Mouse (Mus musculus) neural tube, embryonic 11.5 days (tissue): ENCODE results near the gene Olfr555. TPM values are rescaled to one million over a fixed set of nuclear protein-coding genes. Genes with fewer than 3 reads are reported as not detected.

Experiments
- ATAC-seq: fragments of 200-750 bp; cut with Nextera tagmentation; 2 replicates; pipeline ENCODE4 v1.8.0; 2017; ENCODE audit warnings: moderate number of reproducible peaks, mild to moderate bottlenecking, moderate TSS enrichment, moderate library complexity; ENCODE audit not compliant: insufficient read depth, low FRiP score, low TSS enrichment
- DNase-seq: peaks from one replicate; pipeline ENCODE4 v3.0.0-alpha.2; 2015; ENCODE audit warnings: low spot score
- H3K27ac ChIP-seq: fragments of 300-500 bp; sonication (generic); 2 replicates; pipeline ENCODE4 v1.5.1; 2014; ENCODE audit warnings: low read depth, mild to moderate bottlenecking, low read length
- H3K27me3 ChIP-seq: fragments of 300-500 bp; sonication (generic); 2 replicates; pipeline ENCODE4 v1.6.1; 2014; ENCODE audit warnings: mild to moderate bottlenecking, low read length, mixed read lengths; ENCODE audit not compliant: control insufficient read depth, insufficient read depth
- H3K36me3 ChIP-seq: fragments of 300-500 bp; sonication (generic); 2 replicates; pipeline ENCODE4 v1.6.1; 2014; ENCODE audit warnings: mild to moderate bottlenecking, low read length, moderate library complexity, mixed read lengths; ENCODE audit not compliant: control insufficient read depth, insufficient read depth
- H3K4me1 ChIP-seq: fragments of 300-500 bp; sonication (generic); 2 replicates; pipeline ENCODE4 v1.6.1; 2014; ENCODE audit warnings: low read length, mixed read lengths; ENCODE audit not compliant: control insufficient read depth, insufficient read depth
- H3K4me2 ChIP-seq: fragments of 300-500 bp; sonication (generic); 2 replicates; pipeline ENCODE4 v1.6.1; 2014; ENCODE audit warnings: low read depth, mild to moderate bottlenecking, moderate library complexity
- H3K4me3 ChIP-seq: fragments of 300-500 bp; sonication (generic); 2 replicates; pipeline ENCODE4 v1.5.1; 2014; ENCODE audit warnings: low read depth, low read length
- H3K9ac ChIP-seq: fragments of 300-500 bp; sonication (generic); 2 replicates; pipeline ENCODE4 v1.6.1; 2014; ENCODE audit warnings: mild to moderate bottlenecking, low read length
- H3K9me3 ChIP-seq: fragments of 300-500 bp; sonication (generic); 2 replicates; pipeline ENCODE4 v1.6.1; 2016; ENCODE audit warnings: low read length; ENCODE audit not compliant: control insufficient read depth
- WGBS: fragments of 180-500 bp; shearing (Covaris S2); extraction: QIAGEN DNeasy Blood & Tissue Kit; methylation state at CpG from one replicate; pipeline ENCODE4 v1.1.7; 2014; 5-methylcytosine and 5-hydroxymethylcytosine counted together
- polyA plus RNA-seq: library from polyadenylated mRNA; unstranded; fragments of >200 nt; fragmentation: Nextera tagmentation; extraction: Ambion mirVana; gene quantifications from 2 replicates; pipeline ENCODE4 v1.2.1, GENCODE M21; 2014

Gene Olfr555
- polyA plus RNA-seq, 1 experiment from 2014 or later: not detected

- Histone ChIP-seq H3K27me3 (no peaks in the 10 kb centered on the region), H3K27ac (no peak overlapping the region), H3K4me3 (no peak overlapping the region), H3K4me1 (no peaks in the 10 kb centered on the region), H3K4me2 (no peak overlapping the region), H3K9me3 (no peaks in the 10 kb centered on the region), H3K36me3 (no peaks in the 10 kb centered on the region), H3K9ac (no peak overlapping the region)
- ATAC-seq: no peak
- no peak for DNase-seq
- 80% methylated on average over 2 of the region's 2 CpGs for WGBS
Observed at GRCm38 (mm10) chr7:102676225-102676624, 17.6 kb downstream of the Olfr555 start.

GRCm38 (mm10) chr7:102681916-102682315 is 23.3 kb downstream of the Olfr555 start:
- no peaks in the 10 kb centered on the region for H3K9me3 ChIP-seq
- DNase-seq: no peak
- H3K9ac ChIP-seq: no peak overlapping the region
- H3K4me1 ChIP-seq: no peaks in the 10 kb centered on the region
- no peak overlapping the region for H3K27ac ChIP-seq
- no peak for ATAC-seq
- H3K4me3 ChIP-seq: no peak overlapping the region
- no peaks in the 10 kb centered on the region for H3K36me3 ChIP-seq
- no peaks in the 10 kb centered on the region for H3K27me3 ChIP-seq
- no peak overlapping the region for H3K4me2 ChIP-seq
- WGBS: 93% methylated on average over 1 of the region's 1 CpGs

GRCm38 (mm10) chr7:102686944-102687501 is 28.4 kb downstream of the Olfr555 start, which contains the start of gene Trim68:
Gene Trim68 (minus strand): TSS chr7:102687327.
- Histone ChIP-seq H3K36me3 (no peaks in the 10 kb centered on the region), H3K4me2 (peak within 1 kb of the TSS; percentile 57), H3K9me3 (no peaks in the 10 kb centered on the region), H3K27me3 (no peaks in the 10 kb centered on the region), H3K9ac (peak within 1 kb of the TSS; percentile 75), H3K4me1 (no peaks in the 10 kb centered on the region), H3K27ac (no peak within 1 kb of the TSS), H3K4me3 (peak within 1 kb of the TSS; percentile 57)
- ATAC-seq: peak; percentile 99
- peak; percentile 94 for DNase-seq
- WGBS: under 1% methylated on average over 40 of the region's 40 CpGs

- H3K9me3 ChIP-seq: no peaks in the 10 kb centered on the region
- H3K27me3 ChIP-seq: no peaks in the 10 kb centered on the region
- no peak within 1 kb of the TSS for H3K4me2 ChIP-seq
- no peaks in the 10 kb centered on the region for H3K36me3 ChIP-seq
- DNase-seq (peak; percentile 49), ATAC-seq (no peak)
- H3K4me1 ChIP-seq: no peaks in the 10 kb centered on the region
- H3K4me3 ChIP-seq: no peak within 1 kb of the TSS
- H3K27ac ChIP-seq: no peak within 1 kb of the TSS
- H3K9ac ChIP-seq: no peak within 1 kb of the TSS
- WGBS: 82% methylated on average over 5 of the region's 5 CpGs
Observed at GRCm38 (mm10) chr7:102695358-102696125, 36.9 kb downstream of the Olfr555 start, which contains the start of gene Olfr557. Gene Olfr557 (plus strand): TSS chr7:102695910.

- Histone ChIP-seq H3K36me3 (no peaks in the 10 kb centered on the region), H3K4me2 (no peak overlapping the region), H3K27me3 (no peaks in the 10 kb centered on the region), H3K4me3 (no peak overlapping the region), H3K9me3 (no peaks in the 10 kb centered on the region), H3K9ac (no peak overlapping the region), H3K4me1 (no peaks in the 10 kb centered on the region), H3K27ac (no peak overlapping the region)
- DNase-seq: no peak
- WGBS: 85% methylated on average over 7 of the region's 7 CpGs
- no peak for ATAC-seq
Observed at GRCm38 (mm10) chr7:102698461-102698860, 39.8 kb downstream of the Olfr555 start.

GRCm38 (mm10) chr7:102701915-102702314 is 43.3 kb downstream of the Olfr555 start, which contains the start of gene Olfr558:
Gene Olfr558 (plus strand): TSS chr7:102702215.
- no peaks in the 10 kb centered on the region for H3K4me1 ChIP-seq
- H3K4me3 ChIP-seq: no peak within 1 kb of the TSS
- no peaks in the 10 kb centered on the region for H3K36me3 ChIP-seq
- H3K4me2 ChIP-seq: no peak within 1 kb of the TSS
- ATAC-seq: no peak
- no peaks in the 10 kb centered on the region for H3K9me3 ChIP-seq
- H3K27ac ChIP-seq: no peak within 1 kb of the TSS
- no peaks in the 10 kb centered on the region for H3K27me3 ChIP-seq
- no peak for DNase-seq
- no peak within 1 kb of the TSS for H3K9ac ChIP-seq

Other genes starting within 250 kb of the Olfr555 start
- gene Rrm1, start 217.1 kb upstream of the Olfr555 start, polyA plus RNA-seq: 203 and 211 TPM in 2 replicates
- gene Olfr543, start 177.1 kb upstream of the Olfr555 start, polyA plus RNA-seq: 0.31 TPM in 1 of 2 replicates, not detected in the other
- 0.07 and 0.16 TPM in 2 replicates for gene Olfr544, start 170.5 kb upstream of the Olfr555 start, polyA plus RNA-seq
- 0.08 TPM in 1 of 2 replicates, not detected in the other for gene Olfr545, start 159.2 kb upstream of the Olfr555 start, polyA plus RNA-seq
- gene Olfr547, start 124.1 kb upstream of the Olfr555 start, polyA plus RNA-seq: not detected in 2 replicates
- not detected in 2 replicates for gene Olfr548-ps1, start 117.9 kb upstream of the Olfr555 start, polyA plus RNA-seq
- gene Olfr549, start 109.0 kb upstream of the Olfr555 start, polyA plus RNA-seq: not detected in 2 replicates
- gene Trim21, start 93.3 kb upstream of the Olfr555 start, polyA plus RNA-seq: 0.13 and 0.14 TPM in 2 replicates
- not detected in 2 replicates for gene Olfr550, start 87.4 kb upstream of the Olfr555 start, polyA plus RNA-seq
- not detected in 2 replicates for gene Olfr551, start 66.9 kb upstream of the Olfr555 start, polyA plus RNA-seq
- gene Olfr552, start 61.1 kb upstream of the Olfr555 start, polyA plus RNA-seq: not detected in 2 replicates
- gene Olfr553, start 40.6 kb upstream of the Olfr555 start, polyA plus RNA-seq: not detected in 2 replicates
- not detected in 2 replicates for gene Olfr554, start 20.4 kb upstream of the Olfr555 start, polyA plus RNA-seq
- gene Olfr556, start 6.1 kb downstream of the Olfr555 start, polyA plus RNA-seq: not detected in 2 replicates
- gene Trim68, start 28.5 kb downstream of the Olfr555 start, polyA plus RNA-seq: 10.2 and 11.2 TPM in 2 replicates
- gene Olfr557, start 37.1 kb downstream of the Olfr555 start, polyA plus RNA-seq: not detected in 2 replicates
- 0.53 and 0.55 TPM in 2 replicates for gene Olfr558, start 43.4 kb downstream of the Olfr555 start, polyA plus RNA-seq
- gene Olfr33, start 60.2 kb downstream of the Olfr555 start, polyA plus RNA-seq: not detected in 2 replicates
- gene Olfr559, start 68.7 kb downstream of the Olfr555 start, polyA plus RNA-seq: not detected in 2 replicates
- gene Olfr560, start 100.5 kb downstream of the Olfr555 start, polyA plus RNA-seq: not detected in 2 replicates
- not detected in 2 replicates for gene Olfr78, start 100.6 kb downstream of the Olfr555 start, polyA plus RNA-seq
- gene Olfr561, start 112.4 kb downstream of the Olfr555 start, polyA plus RNA-seq: not detected in 2 replicates
- not detected in 2 replicates for gene Olfr564, start 144.7 kb downstream of the Olfr555 start, polyA plus RNA-seq
- not detected in 2 replicates for gene Olfr566, start 199.9 kb downstream of the Olfr555 start, polyA plus RNA-seq
- not detected in 2 replicates for gene Olfr568, start 218.3 kb downstream of the Olfr555 start, polyA plus RNA-seq
- gene Olfr569, start 232.1 kb downstream of the Olfr555 start, polyA plus RNA-seq: not detected in 2 replicates
- gene Olfr570, start 235.8 kb downstream of the Olfr555 start, polyA plus RNA-seq: not detected in 2 replicates